Mouse (Mus musculus): ENCODE measurements at regions not wholly inside any gene's neighbourhood (a gene's known extent, or its start where the extent isn't known, plus 50 kb on each side); places are given as distances from the start of the nearest gene placed in this dataset.

- Histone ChIP-seq H3K36me3 (ENCODE audit: control insufficient read depth) (no peaks in the 10 kb centered on the region), H3K27me3 (ENCODE audit: control insufficient read depth) (no peaks in the 10 kb centered on the region), H3K4me1 (ENCODE audit: control insufficient read depth) (peaks cover 60% of the 10 kb centered on the region), H3K4me3 (replicated peaks) (no peak overlapping the region), H3K9me3 (ENCODE audit: control insufficient read depth, low read length) (no peaks in the 10 kb centered on the region)
- TF ChIP-seq GATA1 (IDR thresholded peaks at IDR 0.05; ENCODE audit: low read length): no peak
- TF ChIP-seq TAL1 (IDR thresholded peaks at IDR 0.05; ENCODE audit: low read length): no peak
Observed at GRCm38 (mm10) chr1:155041592-155041991, 57.8 kb downstream of the Ier5 start.

DNA sequence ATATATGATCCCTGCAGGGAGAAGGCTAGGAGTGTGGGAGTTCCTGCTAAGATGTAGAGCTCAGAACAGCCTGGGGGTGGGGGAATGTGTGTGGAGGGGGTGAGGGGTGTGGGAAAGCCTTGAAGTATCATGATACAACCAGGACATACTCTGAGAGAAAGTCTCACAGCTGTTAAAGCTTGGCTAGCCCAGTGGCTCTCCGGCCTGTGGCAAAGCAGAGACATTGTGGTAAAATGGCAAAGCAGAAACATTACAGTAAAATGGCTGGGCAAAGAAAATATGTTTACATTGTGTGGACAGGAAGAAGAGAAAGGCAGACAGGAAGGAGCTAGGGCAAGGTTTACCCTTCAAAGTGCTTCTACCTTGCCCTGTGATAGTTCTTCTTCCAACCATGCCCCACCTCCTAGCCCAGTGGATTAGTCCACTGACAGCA is 58.5 kb downstream of the Ier5 start:
- TF ChIP-seq GATA1 (IDR thresholded peaks at IDR 0.05; ENCODE audit: low read length) (no peak), TAL1 (IDR thresholded peaks at IDR 0.05; ENCODE audit: low read length) (no peak)
- Histone ChIP-seq H3K36me3 (ENCODE audit: control insufficient read depth) (no peaks in the 10 kb centered on the region), H3K27me3 (ENCODE audit: control insufficient read depth) (no peaks in the 10 kb centered on the region), H3K9me3 (ENCODE audit: control insufficient read depth, low read length) (no peaks in the 10 kb centered on the region), H3K4me3 (replicated peaks) (no peak overlapping the region), H3K4me1 (ENCODE audit: control insufficient read depth) (peaks cover 66% of the 10 kb centered on the region)

- Histone ChIP-seq H3K4me1 (ENCODE audit: control insufficient read depth) (peaks cover 71% of the 10 kb centered on the region), H3K9me3 (ENCODE audit: control insufficient read depth, low read length) (no peaks in the 10 kb centered on the region), H3K27me3 (ENCODE audit: control insufficient read depth) (no peaks in the 10 kb centered on the region), H3K4me3 (replicated peaks) (no peak overlapping the region), H3K36me3 (ENCODE audit: control insufficient read depth) (no peaks in the 10 kb centered on the region)
- TF ChIP-seq TAL1 (IDR thresholded peaks at IDR 0.05; ENCODE audit: low read length) (no peak), GATA1 (IDR thresholded peaks at IDR 0.05; ENCODE audit: low read length) (no peak)
Observed at GRCm38 (mm10) chr1:155040086-155040726, 59.2 kb downstream of the Ier5 start.

- Histone ChIP-seq H3K4me1 (ENCODE audit: control insufficient read depth) (peaks cover 70% of the 10 kb centered on the region), H3K36me3 (ENCODE audit: control insufficient read depth) (no peaks in the 10 kb centered on the region), H3K27me3 (ENCODE audit: control insufficient read depth) (no peaks in the 10 kb centered on the region), H3K9me3 (ENCODE audit: control insufficient read depth, low read length) (no peaks in the 10 kb centered on the region), H3K4me3 (replicated peaks) (peak overlapping the region; percentile 11)
- peak; percentile 93 for TF ChIP-seq GATA1 (IDR thresholded peaks at IDR 0.05; ENCODE audit: low read length)
- TF ChIP-seq TAL1 (IDR thresholded peaks at IDR 0.05; ENCODE audit: low read length): peak; percentile 82
Observed at GRCm38 (mm10) chr1:155038631-155039625, 60.5 kb downstream of the Ier5 start.

DNA sequence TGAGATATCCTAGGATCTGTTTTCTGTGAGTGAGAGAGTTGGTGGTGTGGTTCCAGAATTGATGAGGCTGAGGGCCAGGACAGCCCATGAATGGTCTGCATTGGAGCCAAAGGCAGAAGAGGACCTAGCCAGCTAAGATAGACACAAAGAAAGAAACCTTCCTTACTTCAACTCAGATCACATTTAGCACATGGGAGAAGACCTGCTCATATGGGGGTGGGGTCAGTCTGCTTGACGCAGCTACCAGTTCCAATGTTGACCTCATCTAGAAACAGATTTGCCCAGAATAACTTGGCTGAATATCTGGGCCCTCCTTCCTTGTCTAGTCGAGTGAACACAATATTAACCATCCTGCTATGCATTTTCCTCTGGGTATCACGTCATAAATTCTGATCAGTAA is 62.0 kb downstream of the Ier5 start:
- TF ChIP-seq GATA1 (IDR thresholded peaks at IDR 0.05; ENCODE audit: low read length) (no peak), TAL1 (IDR thresholded peaks at IDR 0.05; ENCODE audit: low read length) (no peak)
- Histone ChIP-seq H3K4me3 (replicated peaks) (no peak overlapping the region), H3K9me3 (ENCODE audit: control insufficient read depth, low read length) (no peaks in the 10 kb centered on the region), H3K4me1 (ENCODE audit: control insufficient read depth) (peaks cover 70% of the 10 kb centered on the region), H3K27me3 (ENCODE audit: control insufficient read depth) (no peaks in the 10 kb centered on the region), H3K36me3 (ENCODE audit: control insufficient read depth) (no peaks in the 10 kb centered on the region)

DNA sequence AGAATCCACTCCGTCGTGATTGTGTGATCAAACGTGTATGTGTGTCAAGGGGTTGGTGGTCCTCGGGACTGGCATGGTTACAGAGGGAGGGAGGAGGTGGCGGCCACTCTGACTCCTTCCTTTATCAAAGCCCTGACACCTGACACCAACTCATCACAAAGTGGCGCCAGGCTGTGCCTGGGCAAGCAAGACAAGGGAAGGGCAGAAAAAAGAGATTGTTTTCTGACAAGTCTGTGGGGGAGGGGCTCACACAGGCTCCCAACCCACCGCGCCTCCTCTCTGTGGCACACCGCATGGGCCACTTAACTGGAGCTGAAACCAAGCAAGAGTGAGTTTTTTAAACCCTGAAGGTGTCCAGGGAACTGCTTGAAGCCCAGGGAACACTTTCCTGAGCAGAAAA is 68.5 kb downstream of the Ier5 start:
- Histone ChIP-seq H3K9me3 (ENCODE audit: control insufficient read depth, low read length) (no peaks in the 10 kb centered on the region), H3K4me3 (replicated peaks) (peak overlapping the region; percentile 28), H3K27me3 (ENCODE audit: control insufficient read depth) (no peaks in the 10 kb centered on the region), H3K36me3 (ENCODE audit: control insufficient read depth) (no peaks in the 10 kb centered on the region), H3K4me1 (ENCODE audit: control insufficient read depth) (peaks cover 71% of the 10 kb centered on the region)
- TF ChIP-seq GATA1 (IDR thresholded peaks at IDR 0.05; ENCODE audit: low read length) (peak; percentile 21; the same call in 1 of the 2 replicates), TAL1 (IDR thresholded peaks at IDR 0.05; ENCODE audit: low read length) (peak; percentile 68)

DNA sequence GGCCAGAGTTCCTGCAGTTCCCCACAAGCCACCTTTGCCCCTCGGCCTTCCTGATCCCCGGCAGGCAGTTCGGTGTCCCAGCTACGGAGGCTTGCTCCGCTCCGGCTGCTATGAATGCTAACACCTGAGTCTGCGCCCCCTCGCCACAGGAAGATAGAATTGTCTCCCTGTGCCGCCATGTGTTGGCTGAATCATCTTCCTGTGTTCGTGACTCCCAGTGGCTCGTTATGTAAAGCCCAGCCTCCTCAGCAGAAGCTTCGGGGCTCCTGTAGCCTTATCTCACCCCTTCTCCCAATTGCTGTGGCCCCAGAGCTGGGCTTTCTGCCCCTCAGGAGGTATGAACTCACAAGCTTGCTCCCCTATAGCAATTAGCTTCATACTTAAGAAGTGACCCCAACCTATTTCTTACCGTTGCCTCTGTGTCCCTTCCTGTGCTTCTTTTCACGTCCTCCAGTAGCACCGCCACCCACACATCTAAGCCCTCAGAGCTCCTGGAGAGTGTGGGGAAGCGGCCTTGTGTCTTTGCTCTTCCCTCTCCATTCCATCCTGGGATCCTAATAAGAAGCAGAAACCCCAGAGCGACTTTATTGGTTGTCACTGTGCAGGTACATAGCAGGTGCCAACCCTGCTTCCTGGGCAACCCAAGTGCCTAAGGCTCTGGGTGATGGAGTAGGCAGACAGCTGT is 70.1 kb downstream of the Ier5 start:
- peaks cover 58% of the 10 kb centered on the region for H3K4me1 ChIP-seq (ENCODE audit: control insufficient read depth)
- TF ChIP-seq GATA1 (IDR thresholded peaks at IDR 0.05; ENCODE audit: low read length) (no peak), TAL1 (IDR thresholded peaks at IDR 0.05; ENCODE audit: low read length) (no peak)
- peak overlapping the region; percentile 52 for H3K4me3 ChIP-seq (replicated peaks)
- H3K36me3 ChIP-seq (ENCODE audit: control insufficient read depth): no peaks in the 10 kb centered on the region
- H3K27me3 ChIP-seq (ENCODE audit: control insufficient read depth): peaks cover 6% of the 10 kb centered on the region
- H3K9me3 ChIP-seq (ENCODE audit: control insufficient read depth, low read length): no peaks in the 10 kb centered on the region

DNA sequence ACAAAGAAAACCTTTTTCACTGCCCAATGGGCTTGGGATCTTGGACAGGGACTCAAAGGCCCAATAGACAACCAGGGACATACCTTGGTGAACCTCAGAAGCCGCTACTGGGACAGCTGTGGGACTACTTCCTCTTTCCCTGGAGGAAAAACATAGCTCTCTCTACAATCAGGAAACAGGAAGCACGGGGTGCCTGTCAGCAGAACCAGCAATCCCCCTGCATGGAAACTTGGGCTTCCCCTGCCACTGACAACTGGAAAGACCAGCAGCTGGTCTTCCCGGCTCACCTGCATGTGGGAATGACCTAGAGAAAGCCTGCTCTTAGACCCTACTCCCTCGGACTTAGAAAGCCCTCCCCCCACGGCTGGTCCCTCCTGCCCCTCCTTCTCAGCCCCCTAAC is 70.7 kb downstream of the Ier5 start:
- peaks cover 58% of the 10 kb centered on the region for H3K4me1 ChIP-seq (ENCODE audit: control insufficient read depth)
- H3K27me3 ChIP-seq (ENCODE audit: control insufficient read depth): peaks cover 8% of the 10 kb centered on the region
- H3K9me3 ChIP-seq (ENCODE audit: control insufficient read depth, low read length): no peaks in the 10 kb centered on the region
- H3K4me3 ChIP-seq (replicated peaks): peak overlapping the region; percentile 52
- TF ChIP-seq TAL1 (IDR thresholded peaks at IDR 0.05; ENCODE audit: low read length) (no peak), GATA1 (IDR thresholded peaks at IDR 0.05; ENCODE audit: low read length) (no peak)
- no peaks in the 10 kb centered on the region for H3K36me3 ChIP-seq (ENCODE audit: control insufficient read depth)

DNA sequence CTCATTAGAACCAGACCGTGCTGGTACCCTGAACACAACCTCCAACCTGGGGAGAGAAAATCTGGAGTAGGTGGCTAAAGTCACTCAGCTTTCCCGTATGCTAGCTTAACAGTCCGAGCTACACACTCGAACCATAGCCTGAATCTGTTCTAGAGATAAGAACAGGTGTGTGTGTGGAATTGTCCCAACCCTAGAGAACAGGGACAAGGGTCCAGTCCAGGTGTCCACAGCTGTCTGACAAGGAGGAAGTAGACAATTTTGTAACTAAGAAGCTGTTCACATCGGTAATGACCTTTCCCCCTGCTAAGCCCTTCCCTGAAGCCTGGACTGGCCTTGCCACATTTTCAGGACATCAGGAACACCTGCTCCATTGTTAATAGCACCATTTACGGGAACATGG is 71.3 kb downstream of the Ier5 start:
- Histone ChIP-seq H3K36me3 (ENCODE audit: control insufficient read depth) (no peaks in the 10 kb centered on the region), H3K4me1 (ENCODE audit: control insufficient read depth) (peaks cover 58% of the 10 kb centered on the region), H3K27me3 (ENCODE audit: control insufficient read depth) (peaks cover 8% of the 10 kb centered on the region), H3K9me3 (ENCODE audit: control insufficient read depth, low read length) (no peaks in the 10 kb centered on the region), H3K4me3 (replicated peaks) (no peak overlapping the region)
- TF ChIP-seq TAL1 (IDR thresholded peaks at IDR 0.05; ENCODE audit: low read length) (no peak), GATA1 (IDR thresholded peaks at IDR 0.05; ENCODE audit: low read length) (no peak)

All from erythroblast, embryonic 14.5 days (primary cell).